ENCODE assay signal across 8 mouse cellular contexts in genomic region chr5:8489471-8490110, GRCm38 (mm10).
DNase-seq lines count a peak whose midpoint lies in the region; ATAC-seq lines count a peak whose summit lies in the region.

No protein-coding gene starts in this region.

- H3K4me1 ChIP-seq in kidney, embryonic 14.5 days (ENCODE audit: control insufficient read depth, insufficient read depth, low read length) = no peaks in the 10 kb centered on the region
- H3K4me1 ChIP-seq in hindbrain, embryonic 12.5 days = no peaks in the 10 kb centered on the region
- no peaks in the 10 kb centered on the region for H3K4me1 ChIP-seq in heart, embryonic 11.5 days (ENCODE audit: control insufficient read depth, insufficient read depth, low read length)

- H3K27ac ChIP-seq in kidney, embryonic 14.5 days (ENCODE audit: low read depth, low read length) = no peak overlapping the region
- H3K27ac ChIP-seq in hindbrain, embryonic 12.5 days = no peak overlapping the region
- no peak overlapping the region for H3K27ac ChIP-seq in heart, embryonic 11.5 days (ENCODE audit: low read depth, low read length)

- H3K9me3 ChIP-seq in kidney, embryonic 14.5 days (ENCODE audit: control insufficient read depth, low read length) = no peaks in the 10 kb centered on the region
- no peaks in the 10 kb centered on the region for H3K9me3 ChIP-seq in hindbrain, embryonic 12.5 days (replicated peaks)
- no peaks in the 10 kb centered on the region for H3K9me3 ChIP-seq in heart, embryonic 11.5 days (replicated peaks; ENCODE audit: control insufficient read depth, low read length)

- no peak overlapping the region for H3K4me3 ChIP-seq in kidney, embryonic 14.5 days (ENCODE audit: low read length)
- no peak overlapping the region for H3K4me3 ChIP-seq in hindbrain, embryonic 12.5 days
- no peak overlapping the region for H3K4me3 ChIP-seq in heart, embryonic 11.5 days (ENCODE audit: low read depth, low read length)

- no peaks in the 10 kb centered on the region for H3K27me3 ChIP-seq in kidney, embryonic 14.5 days (ENCODE audit: control insufficient read depth, insufficient read depth, low read length)
- H3K27me3 ChIP-seq in hindbrain, embryonic 12.5 days = no peaks in the 10 kb centered on the region
- no peaks in the 10 kb centered on the region for H3K27me3 ChIP-seq in heart, embryonic 11.5 days (ENCODE audit: control insufficient read depth, insufficient read depth, low read length)

- no peak overlapping the region for H3K4me2 ChIP-seq in kidney, embryonic 14.5 days (replicated peaks; ENCODE audit: low read depth, low read length)
- H3K4me2 ChIP-seq in hindbrain, embryonic 12.5 days (replicated peaks) = no peak overlapping the region
- no peak overlapping the region for H3K4me2 ChIP-seq in heart, embryonic 11.5 days

- H3K36me3 ChIP-seq in kidney, embryonic 14.5 days (ENCODE audit: control insufficient read depth, insufficient read depth, low read length) = no peaks in the 10 kb centered on the region
- no peaks in the 10 kb centered on the region for H3K36me3 ChIP-seq in hindbrain, embryonic 12.5 days
- H3K36me3 ChIP-seq in heart, embryonic 11.5 days (ENCODE audit: control insufficient read depth, insufficient read depth, low read length) = no peaks in the 10 kb centered on the region

- peak; percentile 66; the same call in 1 of the 2 replicates for ATAC-seq in kidney, embryonic 14.5 days (ENCODE audit: low FRiP score, low TSS enrichment)
- peak; percentile 75; the same call in 1 of the 2 replicates for ATAC-seq in hindbrain, embryonic 12.5 days (ENCODE audit: low FRiP score)
- no peak for ATAC-seq in erythroid progenitor cell, adult 5-6 weeks (replicated peaks; ENCODE audit: low FRiP score, poor library complexity, severe bottlenecking)
- ATAC-seq in heart, embryonic 11.5 days (replicated peaks; ENCODE audit: insufficient number of reproducible peaks, low FRiP score, low TSS enrichment) = no peak

- H3K9ac ChIP-seq in kidney, embryonic 14.5 days (ENCODE audit: low read depth, low read length) = no peak overlapping the region
- no peak overlapping the region for H3K9ac ChIP-seq in hindbrain, embryonic 12.5 days
- H3K9ac ChIP-seq in heart, embryonic 11.5 days (ENCODE audit: low read depth, low read length) = no peak overlapping the region

- WGBS in kidney, embryonic 14.5 days = 56% methylated on average over 6 of the region's 6 CpGs
- 43% methylated on average over 6 of the region's 6 CpGs for WGBS in hindbrain, embryonic 12.5 days
- WGBS in heart, embryonic 11.5 days (ENCODE audit: insufficient replicate concordance) = 49% methylated on average over 6 of the region's 6 CpGs

- no peak for DNase-seq in kidney, adult 11 months
- DNase-seq in T-cell, adult 2 months (ENCODE audit: low spot score) = peak; percentile 2
- DNase-seq in mesoderm, embryonic 11.5 days (ENCODE audit: low read depth, low spot score) = peak; percentile 21
- no peak for DNase-seq in cerebellum, postnatal 36 days

Comparison
In these comparisons a context has a peak if more than half of its experiments do, and no peak if none do; other contexts are left out.
1. ATAC-seq: peak in kidney, embryonic 14.5 days (single experiment) and hindbrain, embryonic 12.5 days (single experiment); none in erythroid progenitor cell, adult 5-6 weeks (single experiment) and heart, embryonic 11.5 days (single experiment).
2. DNase-seq: peak in T-cell, adult 2 months (single experiment) and mesoderm, embryonic 11.5 days (single experiment); none in kidney, adult 11 months (single experiment) and cerebellum, postnatal 36 days (0 of 2).